Comparison of ENCODE assay signal across 11 mouse cellular contexts in genomic region chr16:33744622-33745419, GRCm38 (mm10). TPM values are rescaled to one million over a fixed set of nuclear protein-coding genes. Genes with fewer than 3 reads are reported as not detected.
DNase-seq lines count a peak whose midpoint lies in the region; ATAC-seq and TF ChIP-seq lines count a peak whose summit lies in the region.
"Had no signal": no experiment of that assay in that cellular context is flagged by ENCODE, and none has a peak within 500 bp of the region (broad histone marks: within the 10 kb centered on the region; RNA-seq: fewer than 3 reads in every experiment).

No protein-coding gene starts in this region.

- H3K4me3 ChIP-seq in liver, adult 2 months (ENCODE audit: insufficient read depth, low read depth, low read length) = no peak overlapping the region
- no peak overlapping the region for H3K4me3 ChIP-seq in liver, embryonic 11.5 days (ENCODE audit: low read depth, low read length)
- no peak overlapping the region for H3K4me3 ChIP-seq in intestine, postnatal 0 days (ENCODE audit: low read depth, low read length)
- H3K4me3 ChIP-seq in midbrain, postnatal 0 days (ENCODE audit: low read depth, low read length) = no peak overlapping the region
- H3K4me3 ChIP-seq: erythroblast, embryonic 14.5 days; limb, embryonic 12.5 days; stomach, embryonic 15.5 days had no signal

- no peak overlapping the region for H3K9ac ChIP-seq in liver, adult 2 months (ENCODE audit: low read depth, low read length)
- H3K9ac ChIP-seq in liver, embryonic 11.5 days (ENCODE audit: low read depth, low read length) = no peak overlapping the region
- H3K9ac ChIP-seq in intestine, postnatal 0 days (ENCODE audit: low read depth, low read length) = no peak overlapping the region
- H3K9ac ChIP-seq in midbrain, postnatal 0 days (replicated peaks; ENCODE audit: low read length, poor library complexity, severe bottlenecking) = no peak overlapping the region
- H3K9ac ChIP-seq: limb, embryonic 12.5 days; stomach, embryonic 15.5 days had no signal

- H3K36me3 ChIP-seq in liver, adult 2 months (ENCODE audit: control insufficient read depth, insufficient read depth, low read length) = no peaks in the 10 kb centered on the region
- H3K36me3 ChIP-seq in liver, embryonic 11.5 days (ENCODE audit: control insufficient read depth, insufficient read depth, low read length) = peaks cover 3% of the 10 kb centered on the region; the same call in 1 of the 2 replicates
- 0 out of 2 replicates have a peak, but pooled peaks cover 3% of the 10 kb centered on the region for H3K36me3 ChIP-seq in intestine, postnatal 0 days (ENCODE audit: control insufficient read depth, insufficient read depth)
- H3K36me3 ChIP-seq in midbrain, postnatal 0 days (ENCODE audit: insufficient read depth, low read length) = no peaks in the 10 kb centered on the region
- H3K36me3 ChIP-seq: stomach, embryonic 15.5 days had no signal

- 73% methylated on average over 7 of the region's 7 CpGs for WGBS in liver, adult 2 months
- 47% methylated on average over 7 of the region's 7 CpGs for WGBS in liver, embryonic 11.5 days
- 45% methylated on average over 7 of the region's 7 CpGs for WGBS in intestine, postnatal 0 days
- 60% methylated on average over 7 of the region's 7 CpGs for WGBS in midbrain, postnatal 0 days

- peak; percentile 43; the same call in 1 of the 2 replicates for TF ChIP-seq CTCF in liver, adult 2 months (IDR thresholded peaks at IDR 0.05; ENCODE audit: low read depth, low read length)
- TF ChIP-seq CTCF in intestine, postnatal 0 days (IDR thresholded peaks at IDR 0.05; ENCODE audit: low read depth) = peak; percentile 76
- TF ChIP-seq CTCF in midbrain, postnatal 0 days (IDR thresholded peaks at IDR 0.05) = peak; percentile 78

- H3K4me2 ChIP-seq in liver, embryonic 11.5 days = no peak overlapping the region
- peak overlapping the region; percentile 28 for H3K4me2 ChIP-seq in intestine, postnatal 0 days (replicated peaks; ENCODE audit: low read depth)
- H3K4me2 ChIP-seq in midbrain, postnatal 0 days (ENCODE audit: low read depth, low read length, poor library complexity, severe bottlenecking) = no peak overlapping the region
- H3K4me2 ChIP-seq: limb, embryonic 12.5 days; stomach, embryonic 15.5 days had no signal

- no peaks in the 10 kb centered on the region for H3K9me3 ChIP-seq in liver, embryonic 11.5 days (ENCODE audit: control insufficient read depth, low read length)
- no peaks in the 10 kb centered on the region for H3K9me3 ChIP-seq in intestine, postnatal 0 days (ENCODE audit: control insufficient read depth)
- H3K9me3 ChIP-seq in midbrain, postnatal 0 days (ENCODE audit: low read length) = no peaks in the 10 kb centered on the region
- H3K9me3 ChIP-seq: limb, embryonic 12.5 days; stomach, embryonic 15.5 days had no signal

- no peak for ATAC-seq in liver, embryonic 11.5 days (replicated peaks; ENCODE audit: low FRiP score)
- peak; percentile 71 for ATAC-seq in intestine, postnatal 0 days
- ATAC-seq in midbrain, postnatal 0 days (ENCODE audit: low FRiP score) = peak; percentile 69; the same call in 1 of the 2 replicates
- no peak for ATAC-seq in activated CD4-positive, CD25-positive, alpha-beta regulatory T cell, adult 4 months

- no peaks in the 10 kb centered on the region for H3K79me2 ChIP-seq in liver, adult 2 months (ENCODE audit: control insufficient read depth, insufficient read depth, low read length)

- TF ChIP-seq POLR2A in liver, adult 2 months (IDR thresholded peaks at IDR 0.05; ENCODE audit: extremely low read depth, insufficient read depth, low read length) = no peak

- peaks cover 5% of the 10 kb centered on the region; the same call in 1 of the 2 replicates for H3K4me1 ChIP-seq in liver, adult 2 months (ENCODE audit: control insufficient read depth, insufficient read depth, low read length)
- H3K4me1 ChIP-seq in liver, embryonic 11.5 days (replicated peaks; ENCODE audit: control insufficient read depth, insufficient read depth, low read length) = no peaks in the 10 kb centered on the region
- no peaks in the 10 kb centered on the region for H3K4me1 ChIP-seq in intestine, postnatal 0 days (replicated peaks; ENCODE audit: control insufficient read depth, insufficient read depth, low read length)
- 0 out of 2 replicates have a peak, but pooled peaks cover 3% of the 10 kb centered on the region for H3K4me1 ChIP-seq in midbrain, postnatal 0 days (ENCODE audit: insufficient read depth, low read length)
- H3K4me1 ChIP-seq: stomach, embryonic 15.5 days had no signal

- H3K27ac ChIP-seq in liver, adult 2 months (replicated peaks; ENCODE audit: insufficient read depth, low read depth, low read length) = no peak overlapping the region
- H3K27ac ChIP-seq in liver, embryonic 11.5 days (ENCODE audit: low read depth, low read length) = no peak overlapping the region
- peak overlapping the region; percentile 73 for H3K27ac ChIP-seq in intestine, postnatal 0 days (ENCODE audit: low read depth, low read length)
- no peak overlapping the region for H3K27ac ChIP-seq in midbrain, postnatal 0 days (ENCODE audit: low read depth, low read length)
- H3K27ac ChIP-seq: limb, embryonic 12.5 days; stomach, embryonic 15.5 days had no signal

- H3K27me3 ChIP-seq in liver, adult 2 months (ENCODE audit: control insufficient read depth, insufficient read depth, low read length) = no peaks in the 10 kb centered on the region
- no peaks in the 10 kb centered on the region for H3K27me3 ChIP-seq in liver, embryonic 11.5 days (replicated peaks; ENCODE audit: control insufficient read depth, insufficient read depth, low read length)
- H3K27me3 ChIP-seq in intestine, postnatal 0 days (replicated peaks; ENCODE audit: control insufficient read depth, insufficient read depth, low read length) = no peaks in the 10 kb centered on the region
- no peaks in the 10 kb centered on the region for H3K27me3 ChIP-seq in midbrain, postnatal 0 days (ENCODE audit: insufficient read depth, low read length)
- H3K27me3 ChIP-seq: limb, embryonic 12.5 days; stomach, embryonic 15.5 days had no signal

- DNase-seq in liver, adult 2 months (ENCODE audit: extremely low read depth, low read depth, low spot score) = peak; percentile 30
- no peak for DNase-seq in liver, embryonic 11.5 days (ENCODE audit: low spot score)
- peak; percentile 58 for DNase-seq in ES-CJ7 (ENCODE audit: low read depth, low spot score)
- DNase-seq in cerebellum, adult 8-10 months = peak; percentile 64
- DNase-seq in midbrain, postnatal 0 days (ENCODE audit: low spot score) = peak; percentile 77
- DNase-seq in heart, adult 18-20 months = no peak

RNA-seq across cellular contexts. Expression of gene Muc13, which starts 49.0 kb away (rescaled TPM):
- not detected in 2 replicates for total RNA-seq in liver, adult 2 months (2014; rRNA removed)
- polyA plus RNA-seq in liver, adult 2 months (2012; rRNA removed) = 0.32 and 0.65 TPM in 2 replicates
- 10.1 and 10.4 TPM in 2 replicates for polyA plus RNA-seq in liver, embryonic 11.5 days (2014; fragmentation: Nextera tagmentation; extraction: Ambion mirVana)
- polyA plus RNA-seq in intestine, postnatal 0 days (2015; fragmentation: Nextera tagmentation; extraction: Ambion mirVana) = 459 and 473 TPM in 2 replicates
- 0.05 TPM in 1 of 2 replicates, not detected in the other for total RNA-seq in midbrain, postnatal 0 days (2014; rRNA removed)
- not detected in 2 replicates for polyA plus RNA-seq in midbrain, postnatal 0 days (2015; fragmentation: Nextera tagmentation; extraction: Ambion mirVana)
- not detected for total RNA-seq in heart, adult 18-20 months (2021)
- 1 to 10 TPM in 1 of 2 experiments, under 1 TPM in 1; 0.41 to 1.3 TPM for polyA plus RNA-seq in activated CD4-positive, CD25-positive, alpha-beta regulatory T cell, adult 4 months (2017; shearing (Covaris generic))
- polyA plus RNA-seq: erythroblast, embryonic 14.5 days had no signal

Comparison
In these comparisons a context has a peak if more than half of its experiments do, and no peak if none do; other contexts are left out.
1. DNase-seq: peak in liver, adult 2 months (single experiment), ES-CJ7 (single experiment), cerebellum, adult 8-10 months (single experiment) and midbrain, postnatal 0 days (single experiment); none in liver, embryonic 11.5 days (single experiment) and heart, adult 18-20 months (0 of 2).
2. ATAC-seq: peak in intestine, postnatal 0 days (single experiment) and midbrain, postnatal 0 days (single experiment); none in liver, embryonic 11.5 days (single experiment) and activated CD4-positive, CD25-positive, alpha-beta regulatory T cell, adult 4 months (single experiment).
3. RNA of gene Muc13, which starts 49.0 kb away (polyA plus RNA-seq): 459 to 473 TPM in intestine, postnatal 0 days; 10.1 to 10.4 TPM in liver, embryonic 11.5 days, 0.41 to 1.3 TPM in activated CD4-positive, CD25-positive, alpha-beta regulatory T cell, adult 4 months, 0.32 to 0.65 TPM in liver, adult 2 months and not detected in midbrain, postnatal 0 days; every median in the first group is over 10 times any median in the second.
4. Peak in every context shown above with its lines, with median percentiles within 50 percentile points of each other: CTCF ChIP-seq.